Mouse (Mus musculus): ENCODE data around the gene Lrrn4. TPM values are rescaled to one million over a fixed set of nuclear protein-coding genes. Genes with fewer than 3 reads are reported as not detected.
A peak's percentile ranks its signal among the peaks of the same experiment; 100 is the strongest.

Gene Lrrn4
- total and polyA plus RNA-seq, 2 experiments from 2014 or later: 0.70 to 1.3 TPM

DNA sequence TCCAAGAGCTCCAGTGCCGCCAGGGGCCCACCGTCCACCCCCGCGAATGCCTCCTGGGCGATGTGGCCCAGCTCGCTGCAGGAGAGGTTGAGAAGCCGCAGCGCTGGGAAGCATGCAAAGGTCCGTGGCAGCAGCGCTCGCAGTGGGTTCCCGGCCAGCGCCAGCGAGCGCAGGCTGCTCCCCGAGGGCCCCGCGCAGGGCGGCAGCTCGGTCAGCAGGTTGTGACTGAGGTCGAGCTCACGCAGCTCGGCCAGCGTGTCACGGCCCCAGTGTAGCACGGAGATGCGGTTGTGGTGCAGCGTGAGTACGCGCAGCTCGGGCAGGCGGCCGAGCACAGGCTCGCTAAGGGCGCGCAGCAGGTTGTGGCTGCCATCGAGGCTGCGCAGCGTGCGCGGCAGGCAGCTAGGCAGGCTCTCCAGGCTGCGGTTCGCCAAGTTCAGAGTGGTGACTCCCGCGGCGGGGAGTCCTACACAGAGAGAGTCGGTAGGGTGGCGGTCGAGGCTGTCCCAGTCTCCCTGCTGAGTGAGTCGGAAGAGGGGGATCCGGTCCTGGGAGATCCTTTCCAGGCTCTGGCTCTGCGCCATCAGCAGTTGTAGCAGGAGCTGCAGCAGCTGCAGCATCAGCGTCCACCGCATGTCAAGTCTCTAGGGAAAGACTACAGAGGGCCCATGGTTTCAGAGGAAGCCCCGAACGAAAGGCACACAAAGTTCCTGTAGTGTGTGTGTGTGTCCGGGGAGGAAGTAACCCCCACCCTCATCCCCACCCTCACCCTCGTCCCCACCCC is 1.2 kb downstream of the Lrrn4 start:
- H3K27me3 ChIP-seq (ENCODE audit: insufficient read depth, low read length): peaks cover 31% of the 10 kb centered on the region
- WGBS: under 1% methylated on average over 57 of the region's 58 CpGs
- DNase-seq (ENCODE audit: low spot score) (peak; percentile 73), ATAC-seq (ENCODE audit: low FRiP score) (peak; percentile 74)
- H3K9ac ChIP-seq (replicated peaks; ENCODE audit: low read length, poor library complexity, severe bottlenecking): peak overlapping the region; percentile 55
- peak overlapping the region; percentile 65 for H3K4me2 ChIP-seq (ENCODE audit: low read depth, low read length, poor library complexity, severe bottlenecking)
- no peak overlapping the region for H3K27ac ChIP-seq (ENCODE audit: low read depth, low read length)
- H3K9me3 ChIP-seq (ENCODE audit: low read length): no peaks in the 10 kb centered on the region
- TF ChIP-seq CTCF (IDR thresholded peaks at IDR 0.05): no peak
- peak overlapping the region; percentile 56 for H3K4me3 ChIP-seq (ENCODE audit: low read depth, low read length)
- 0 out of 2 replicates have a peak, but pooled peaks cover 3% of the 10 kb centered on the region for H3K4me1 ChIP-seq (ENCODE audit: insufficient read depth, low read length)
- H3K36me3 ChIP-seq (ENCODE audit: insufficient read depth, low read length): no peaks in the 10 kb centered on the region

DNA sequence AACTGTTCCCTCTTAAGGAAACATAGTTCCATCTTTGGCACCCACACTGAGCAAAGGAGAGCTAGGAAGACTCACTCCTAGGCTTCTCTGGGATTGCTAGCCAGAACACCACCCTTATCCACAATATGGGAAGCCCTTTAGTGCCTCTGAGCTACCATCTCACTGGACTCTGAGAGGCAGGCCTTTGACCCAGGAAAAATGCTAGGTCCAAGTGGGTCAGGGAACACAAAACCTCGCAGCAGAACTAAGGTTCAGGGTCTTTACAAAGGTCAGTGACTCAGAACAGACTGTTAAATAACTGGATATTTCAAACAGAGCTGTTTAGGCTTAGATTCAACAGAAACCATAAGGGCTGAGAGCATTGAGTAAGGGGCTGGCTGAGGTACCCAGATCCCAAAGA is 3.7 kb downstream of the Lrrn4 start:
- Histone ChIP-seq H3K27ac (ENCODE audit: low read depth, low read length) (no peak overlapping the region), H3K4me1 (ENCODE audit: insufficient read depth, low read length) (0 out of 2 replicates have a peak, but pooled peaks cover 3% of the 10 kb centered on the region), H3K27me3 (ENCODE audit: insufficient read depth, low read length) (peaks cover 30% of the 10 kb centered on the region), H3K4me3 (ENCODE audit: low read depth, low read length) (no peak overlapping the region), H3K36me3 (ENCODE audit: insufficient read depth, low read length) (no peaks in the 10 kb centered on the region), H3K9ac (replicated peaks; ENCODE audit: low read length, poor library complexity, severe bottlenecking) (no peak overlapping the region), H3K9me3 (ENCODE audit: low read length) (no peaks in the 10 kb centered on the region), H3K4me2 (ENCODE audit: low read depth, low read length, poor library complexity, severe bottlenecking) (no peak overlapping the region)
- no peak for DNase-seq (ENCODE audit: low spot score)
- 56% methylated on average over 1 of the region's 1 CpGs for WGBS
- no peak for ATAC-seq (ENCODE audit: low FRiP score)
- no peak for TF ChIP-seq CTCF (IDR thresholded peaks at IDR 0.05)

DNA sequence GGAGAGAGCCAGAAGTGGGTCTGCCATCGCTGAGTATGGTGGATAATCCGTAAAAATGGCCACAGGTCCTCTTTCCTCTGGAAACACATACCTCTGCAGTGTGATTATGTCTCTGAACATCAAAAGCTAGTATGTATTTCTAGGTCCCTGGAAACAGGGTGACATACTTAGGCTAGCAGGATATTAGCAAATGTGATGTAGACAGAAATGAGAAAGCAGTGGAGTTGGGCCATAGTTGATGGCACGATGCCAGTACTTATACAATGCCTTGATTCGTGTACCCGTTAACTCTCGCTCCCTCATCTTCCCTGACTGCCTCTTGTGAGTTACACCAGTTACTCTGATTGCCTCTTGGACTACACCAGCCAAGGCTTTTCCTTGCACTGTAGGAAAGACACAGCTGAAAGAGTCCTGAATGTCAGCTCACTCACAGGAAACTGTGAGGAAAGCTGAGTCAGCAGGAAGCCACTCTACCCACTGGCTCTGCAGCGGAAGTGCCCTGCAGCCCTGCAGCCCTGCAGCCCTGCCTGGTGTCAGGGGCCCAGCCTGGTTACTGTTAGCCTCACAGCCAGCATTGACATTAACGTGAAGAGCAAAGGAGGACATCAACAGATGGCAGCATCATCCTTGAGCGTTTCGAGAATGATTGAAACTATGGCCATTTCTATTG is 6.9 kb downstream of the Lrrn4 start:
- no peak for ATAC-seq (ENCODE audit: low FRiP score)
- 79% methylated on average over 10 of the region's 10 CpGs for WGBS
- Histone ChIP-seq H3K9me3 (ENCODE audit: low read length) (no peaks in the 10 kb centered on the region), H3K4me1 (ENCODE audit: insufficient read depth, low read length) (no peaks in the 10 kb centered on the region), H3K27ac (ENCODE audit: low read depth, low read length) (no peak overlapping the region), H3K9ac (replicated peaks; ENCODE audit: low read length, poor library complexity, severe bottlenecking) (no peak overlapping the region), H3K4me3 (ENCODE audit: low read depth, low read length) (no peak overlapping the region), H3K27me3 (ENCODE audit: insufficient read depth, low read length) (peaks cover 11% of the 10 kb centered on the region), H3K4me2 (ENCODE audit: low read depth, low read length, poor library complexity, severe bottlenecking) (no peak overlapping the region), H3K36me3 (ENCODE audit: insufficient read depth, low read length) (no peaks in the 10 kb centered on the region)
- no peak for DNase-seq (ENCODE audit: low spot score)
- TF ChIP-seq CTCF (IDR thresholded peaks at IDR 0.05): no peak

DNA sequence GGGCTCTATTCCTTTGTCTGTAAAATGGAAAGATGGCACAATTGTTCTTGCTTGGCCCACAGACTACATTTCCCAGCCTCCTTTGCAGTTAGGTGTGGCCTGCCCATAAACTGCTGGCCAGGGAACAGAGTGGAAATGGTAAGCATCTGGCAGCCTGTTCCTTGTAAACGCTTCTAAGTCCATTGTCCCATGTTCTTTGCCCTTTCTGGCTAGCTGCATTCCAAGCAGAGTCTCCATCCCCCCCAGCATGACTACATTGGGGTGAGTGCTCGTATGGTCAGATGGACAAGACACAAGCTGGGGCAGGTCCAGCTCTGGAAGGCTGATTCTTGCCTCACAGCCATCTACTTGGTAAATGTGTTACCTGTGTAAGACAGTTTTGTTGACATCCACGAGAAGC is 9.0 kb downstream of the Lrrn4 start:
- DNase-seq (ENCODE audit: low spot score) (no peak), ATAC-seq (ENCODE audit: low FRiP score) (no peak)
- H3K9me3 ChIP-seq (ENCODE audit: low read length): no peaks in the 10 kb centered on the region
- TF ChIP-seq CTCF (IDR thresholded peaks at IDR 0.05): no peak
- no peak overlapping the region for H3K4me3 ChIP-seq (ENCODE audit: low read depth, low read length)
- no peak overlapping the region for H3K4me2 ChIP-seq (ENCODE audit: low read depth, low read length, poor library complexity, severe bottlenecking)
- H3K27ac ChIP-seq (ENCODE audit: low read depth, low read length): no peak overlapping the region
- H3K27me3 ChIP-seq (ENCODE audit: insufficient read depth, low read length): no peaks in the 10 kb centered on the region
- H3K4me1 ChIP-seq (ENCODE audit: insufficient read depth, low read length): no peaks in the 10 kb centered on the region
- 70% methylated on average over 3 of the region's 3 CpGs for whole genome bisulfite sequencing
- H3K36me3 ChIP-seq (ENCODE audit: insufficient read depth, low read length): peaks cover 5% of the 10 kb centered on the region; the same call in 1 of the 2 replicates
- no peak overlapping the region for H3K9ac ChIP-seq (replicated peaks; ENCODE audit: low read length, poor library complexity, severe bottlenecking)

DNA sequence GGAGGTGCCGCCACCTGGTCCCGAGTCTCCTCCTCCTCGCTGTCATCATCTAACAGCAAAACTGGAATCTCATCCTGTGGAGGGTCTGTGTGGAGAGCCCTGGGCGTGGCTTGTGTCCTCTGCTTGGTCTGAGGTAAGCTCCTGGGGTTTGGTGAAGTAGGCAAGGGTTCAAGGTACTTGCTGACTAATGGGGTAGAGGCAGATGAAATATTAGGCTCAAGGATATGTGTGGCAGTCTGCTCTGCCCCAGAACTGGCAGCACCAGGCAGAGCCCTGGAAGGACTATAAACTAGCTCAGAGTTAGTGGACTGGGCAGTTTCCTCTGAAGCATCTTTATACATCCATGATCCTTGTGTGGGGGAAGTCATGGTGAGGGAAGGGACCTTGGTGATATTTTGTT is 10.4 kb downstream of the Lrrn4 start:
- Histone ChIP-seq H3K4me2 (ENCODE audit: low read depth, low read length, poor library complexity, severe bottlenecking) (no peak overlapping the region), H3K9ac (replicated peaks; ENCODE audit: low read length, poor library complexity, severe bottlenecking) (no peak overlapping the region), H3K27me3 (ENCODE audit: insufficient read depth, low read length) (no peaks in the 10 kb centered on the region), H3K27ac (ENCODE audit: low read depth, low read length) (no peak overlapping the region), H3K4me3 (ENCODE audit: low read depth, low read length) (no peak overlapping the region), H3K9me3 (ENCODE audit: low read length) (no peaks in the 10 kb centered on the region), H3K36me3 (ENCODE audit: insufficient read depth, low read length) (peaks cover 11% of the 10 kb centered on the region; the same call in 1 of the 2 replicates), H3K4me1 (ENCODE audit: insufficient read depth, low read length) (no peaks in the 10 kb centered on the region)
- no peak for TF ChIP-seq CTCF (IDR thresholded peaks at IDR 0.05)
- ATAC-seq (ENCODE audit: low FRiP score) (no peak), DNase-seq (ENCODE audit: low spot score) (no peak)
- 82% methylated on average over 4 of the region's 4 CpGs for WGBS

DNA sequence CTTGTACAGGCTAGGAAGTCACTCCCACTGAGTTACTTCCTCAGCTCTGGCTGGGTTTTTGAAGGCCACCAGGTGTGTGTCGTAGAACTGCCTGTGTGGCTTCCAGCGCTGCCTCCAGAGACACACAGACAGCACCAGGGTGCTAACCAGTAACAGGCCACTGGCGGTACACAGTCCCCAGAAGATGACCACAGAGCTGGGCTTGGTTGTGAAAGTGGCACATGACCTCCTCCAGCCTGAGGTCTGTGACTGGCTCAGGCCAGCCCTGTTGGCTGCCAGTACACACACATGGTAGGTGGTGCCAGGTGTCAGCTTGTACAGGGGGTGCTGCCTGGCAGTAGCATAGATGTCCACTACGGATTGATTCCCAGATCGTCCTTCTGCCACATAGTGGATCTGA is 11.0 kb downstream of the Lrrn4 start:
- ATAC-seq (ENCODE audit: low FRiP score) (no peak), DNase-seq (ENCODE audit: low spot score) (no peak)
- Histone ChIP-seq H3K9me3 (ENCODE audit: low read length) (no peaks in the 10 kb centered on the region), H3K27ac (ENCODE audit: low read depth, low read length) (no peak overlapping the region), H3K9ac (replicated peaks; ENCODE audit: low read length, poor library complexity, severe bottlenecking) (no peak overlapping the region), H3K36me3 (ENCODE audit: insufficient read depth, low read length) (peaks cover 14% of the 10 kb centered on the region; the same call in 1 of the 2 replicates), H3K4me3 (ENCODE audit: low read depth, low read length) (no peak overlapping the region), H3K4me2 (ENCODE audit: low read depth, low read length, poor library complexity, severe bottlenecking) (no peak overlapping the region), H3K4me1 (ENCODE audit: insufficient read depth, low read length) (no peaks in the 10 kb centered on the region), H3K27me3 (ENCODE audit: insufficient read depth, low read length) (no peaks in the 10 kb centered on the region)
- no peak for TF ChIP-seq CTCF (IDR thresholded peaks at IDR 0.05)
- WGBS: 89% methylated on average over 5 of the region's 5 CpGs
